Mouse (Mus musculus) cerebellum, adult (tissue): Measurements from ENCODE around the gene Amdhd1.

ENCODE experiments used
- ATAC-seq: cut with Nextera tagmentation; 2 replicates; pipeline ENCODE4 v1.9.2; 2017; ENCODE audit warnings: mild to moderate bottlenecking, moderate library complexity, mixed read lengths; ENCODE audit not compliant: insufficient number of reproducible peaks, low FRiP score, low TSS enrichment

The Amdhd1 gene

GRCm38 (mm10) chr10:93485055-93485691, 54.7 kb downstream of the Amdhd1 start:
- peak; percentile 87 for ATAC-seq

- ATAC-seq = no peak
These were observed 55.3 kb downstream of the Amdhd1 start for GRCm38 (mm10) chr10:93484511-93484910.
